Mouse (Mus musculus): Measurements from ENCODE around the gene Map3k6. TPM values are rescaled to one million over a fixed set of nuclear protein-coding genes. Genes with fewer than 3 reads are reported as not detected.

Gene Map3k6
- total and polyA plus RNA-seq, 2 experiments from 2014 or later, result 5.8 to 11.7 TPM

- Histone ChIP-seq H3K36me3 (ENCODE audit: insufficient read depth, low read length) (no peaks in the 10 kb centered on the region), H3K9ac (replicated peaks; ENCODE audit: low read length) (no peak overlapping the region), H3K27ac (no peak overlapping the region), H3K27me3 (ENCODE audit: insufficient read depth, low read length) (peaks cover 32% of the 10 kb centered on the region), H3K9me3 (ENCODE audit: low read length) (no peaks in the 10 kb centered on the region), H3K4me3 (ENCODE audit: low read length) (no peak overlapping the region), H3K4me1 (ENCODE audit: insufficient read depth, low read length) (0 out of 2 replicates have a peak, but pooled peaks cover 6% of the 10 kb centered on the region), H3K4me2 (ENCODE audit: low read depth, low read length) (no peak overlapping the region)
- DNase-seq (ENCODE audit: low spot score) (no peak), ATAC-seq (no peak)
- no peak for TF ChIP-seq CTCF (IDR thresholded peaks at IDR 0.05; ENCODE audit: low read depth)
- 81% methylated on average over 13 of the region's 13 CpGs for WGBS
These were observed 7.3 kb downstream of the Map3k6 start for GRCm38 (mm10) chr4:133247806-133248449.

- Histone ChIP-seq H3K9me3 (ENCODE audit: low read length) (no peaks in the 10 kb centered on the region), H3K4me1 (ENCODE audit: insufficient read depth, low read length) (0 out of 2 replicates have a peak, but pooled peaks cover 6% of the 10 kb centered on the region), H3K4me3 (ENCODE audit: low read length) (peak overlapping the region; percentile 27), H3K9ac (replicated peaks; ENCODE audit: low read length) (peak overlapping the region; percentile 28; the same call in 1 of the 2 replicates), H3K4me2 (ENCODE audit: low read depth, low read length) (peak overlapping the region; percentile 52), H3K27ac (no peak overlapping the region), H3K36me3 (ENCODE audit: insufficient read depth, low read length) (no peaks in the 10 kb centered on the region), H3K27me3 (ENCODE audit: insufficient read depth, low read length) (peaks cover 30% of the 10 kb centered on the region)
- DNase-seq (ENCODE audit: low spot score) (peak; percentile 77), ATAC-seq (no peak)
- TF ChIP-seq CTCF (IDR thresholded peaks at IDR 0.05; ENCODE audit: low read depth), result peak; percentile 84
- 4% methylated on average over 22 of the region's 22 CpGs for WGBS
These were observed 10.0 kb downstream of the Map3k6 start for GRCm38 (mm10) chr4:133250609-133251008.

- peak overlapping the region; percentile 52 for H3K4me2 ChIP-seq (ENCODE audit: low read depth, low read length)
- peak overlapping the region; percentile 28 for H3K9ac ChIP-seq (replicated peaks; ENCODE audit: low read length)
- no peaks in the 10 kb centered on the region for H3K9me3 ChIP-seq (ENCODE audit: low read length)
- H3K27ac ChIP-seq, result no peak overlapping the region
- no peaks in the 10 kb centered on the region for H3K36me3 ChIP-seq (ENCODE audit: insufficient read depth, low read length)
- ATAC-seq (no peak), DNase-seq (ENCODE audit: low spot score) (no peak)
- peaks cover 30% of the 10 kb centered on the region for H3K27me3 ChIP-seq (ENCODE audit: insufficient read depth, low read length)
- H3K4me3 ChIP-seq (ENCODE audit: low read length), result peak overlapping the region; percentile 27
- 0 out of 2 replicates have a peak, but pooled peaks cover 6% of the 10 kb centered on the region for H3K4me1 ChIP-seq (ENCODE audit: insufficient read depth, low read length)
- 2% methylated on average over 31 of the region's 31 CpGs for WGBS
- no peak for TF ChIP-seq CTCF (IDR thresholded peaks at IDR 0.05; ENCODE audit: low read depth)
These were observed 10.6 kb downstream of the Map3k6 start for GRCm38 (mm10) chr4:133251214-133251613.

GRCm38 (mm10) chr4:133252089-133252488 is 11.5 kb downstream of the Map3k6 start:
- Histone ChIP-seq H3K27me3 (ENCODE audit: insufficient read depth, low read length) (peaks cover 27% of the 10 kb centered on the region), H3K27ac (no peak overlapping the region), H3K4me2 (ENCODE audit: low read depth, low read length) (no peak overlapping the region), H3K9me3 (ENCODE audit: low read length) (no peaks in the 10 kb centered on the region), H3K4me1 (ENCODE audit: insufficient read depth, low read length) (0 out of 2 replicates have a peak, but pooled peaks cover 6% of the 10 kb centered on the region), H3K4me3 (ENCODE audit: low read length) (no peak overlapping the region), H3K36me3 (ENCODE audit: insufficient read depth, low read length) (no peaks in the 10 kb centered on the region), H3K9ac (replicated peaks; ENCODE audit: low read length) (no peak overlapping the region)
- peak; percentile 27 for DNase-seq (ENCODE audit: low spot score)
- peak; percentile 50 for TF ChIP-seq CTCF (IDR thresholded peaks at IDR 0.05; ENCODE audit: low read depth)
- WGBS, result 47% methylated on average over 4 of the region's 4 CpGs
- no peak for ATAC-seq

- H3K4me3 ChIP-seq (ENCODE audit: low read length), result no peak overlapping the region
- 0 out of 2 replicates have a peak, but pooled peaks cover 6% of the 10 kb centered on the region for H3K4me1 ChIP-seq (ENCODE audit: insufficient read depth, low read length)
- TF ChIP-seq CTCF (IDR thresholded peaks at IDR 0.05; ENCODE audit: low read depth), result no peak
- no peaks in the 10 kb centered on the region for H3K36me3 ChIP-seq (ENCODE audit: insufficient read depth, low read length)
- no peak for DNase-seq (ENCODE audit: low spot score)
- WGBS, result 68% methylated on average over 12 of the region's 12 CpGs
- ATAC-seq, result 0 out of 2 replicates have a peak, but pooled peaks have one; percentile 9
- H3K4me2 ChIP-seq (ENCODE audit: low read depth, low read length), result no peak overlapping the region
- H3K27me3 ChIP-seq (ENCODE audit: insufficient read depth, low read length), result peaks cover 17% of the 10 kb centered on the region
- no peaks in the 10 kb centered on the region for H3K9me3 ChIP-seq (ENCODE audit: low read length)
- H3K9ac ChIP-seq (replicated peaks; ENCODE audit: low read length), result no peak overlapping the region
- H3K27ac ChIP-seq, result no peak overlapping the region
These were observed 12.8 kb downstream of the Map3k6 start for GRCm38 (mm10) chr4:133253412-133253811.

- 66% methylated on average over 6 of the region's 6 CpGs for WGBS
- Histone ChIP-seq H3K4me2 (ENCODE audit: low read depth, low read length) (no peak overlapping the region), H3K9ac (replicated peaks; ENCODE audit: low read length) (no peak overlapping the region), H3K27me3 (ENCODE audit: insufficient read depth, low read length) (peaks cover 17% of the 10 kb centered on the region), H3K36me3 (ENCODE audit: insufficient read depth, low read length) (no peaks in the 10 kb centered on the region), H3K27ac (no peak overlapping the region), H3K4me3 (ENCODE audit: low read length) (no peak overlapping the region), H3K4me1 (ENCODE audit: insufficient read depth, low read length) (0 out of 2 replicates have a peak, but pooled peaks cover 6% of the 10 kb centered on the region), H3K9me3 (ENCODE audit: low read length) (no peaks in the 10 kb centered on the region)
- ATAC-seq (no peak), DNase-seq (ENCODE audit: low spot score) (no peak)
- TF ChIP-seq CTCF (IDR thresholded peaks at IDR 0.05; ENCODE audit: low read depth), result no peak
These were observed 14.8 kb downstream of the Map3k6 start for GRCm38 (mm10) chr4:133255392-133255791.

GRCm38 (mm10) chr4:133256820-133257219 is 16.2 kb downstream of the Map3k6 start:
- H3K4me2 ChIP-seq (ENCODE audit: low read depth, low read length), result no peak overlapping the region
- no peak overlapping the region for H3K4me3 ChIP-seq (ENCODE audit: low read length)
- no peak for DNase-seq (ENCODE audit: low spot score)
- peaks cover 6% of the 10 kb centered on the region; the same call in 1 of the 2 replicates for H3K27me3 ChIP-seq (ENCODE audit: insufficient read depth, low read length)
- no peaks in the 10 kb centered on the region for H3K9me3 ChIP-seq (ENCODE audit: low read length)
- WGBS, result 20% methylated on average over 24 of the region's 24 CpGs
- no peaks in the 10 kb centered on the region for H3K4me1 ChIP-seq (ENCODE audit: insufficient read depth, low read length)
- no peak for ATAC-seq
- H3K9ac ChIP-seq (replicated peaks; ENCODE audit: low read length), result no peak overlapping the region
- TF ChIP-seq CTCF (IDR thresholded peaks at IDR 0.05; ENCODE audit: low read depth), result no peak
- no peaks in the 10 kb centered on the region for H3K36me3 ChIP-seq (ENCODE audit: insufficient read depth, low read length)
- no peak overlapping the region for H3K27ac ChIP-seq

Measured in hindbrain, postnatal 0 days (tissue).